8 mouse cellular contexts compared by ENCODE assay signal in the genomic region with DNA sequence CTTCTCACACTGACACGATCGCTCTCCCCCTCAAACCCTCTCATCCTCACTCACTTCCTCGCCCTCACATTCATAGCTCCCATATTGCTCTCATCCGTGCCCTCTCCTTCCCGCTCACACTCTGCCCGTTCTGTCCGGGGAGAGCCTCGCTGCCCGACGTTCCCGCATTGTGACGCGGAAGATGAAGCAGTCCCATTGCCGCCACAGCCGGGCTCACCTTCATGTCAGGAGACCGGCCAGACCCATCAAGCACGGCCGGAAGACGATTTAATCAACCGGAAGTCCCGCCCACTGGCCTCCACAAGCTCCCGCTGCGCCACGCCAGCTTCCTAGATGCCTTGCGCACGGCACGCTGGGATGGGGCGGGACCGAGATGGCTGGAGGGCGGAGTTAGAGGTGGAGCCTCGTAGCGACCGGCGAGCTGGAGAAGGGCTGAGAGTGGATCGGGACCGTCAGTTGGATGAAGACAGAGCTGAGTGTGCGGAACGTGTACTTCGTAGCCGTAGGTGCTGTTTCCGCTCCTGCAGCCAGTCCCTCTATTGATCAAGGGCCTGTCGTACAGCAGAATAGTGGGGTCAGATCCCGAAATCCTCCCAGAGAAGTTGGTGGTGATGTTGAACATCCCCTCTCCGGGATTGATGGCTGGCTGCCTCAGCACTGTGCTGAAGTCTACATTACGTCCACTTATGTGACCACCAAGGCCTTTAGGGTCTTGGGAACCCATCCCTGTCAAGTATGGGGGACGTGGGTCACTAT. TPM values are rescaled to one million over a fixed set of nuclear protein-coding genes. Genes with fewer than 3 reads are reported as not detected.
DNase-seq lines count a peak whose midpoint lies in the region; ATAC-seq and TF ChIP-seq lines count a peak whose summit lies in the region.

Gene Chid1 (minus strand): TSS at position 302 of the 756 bp plus-strand sequence.

- H3K9ac ChIP-seq in forebrain, postnatal 0 days: peak within 1 kb of the TSS; percentile 76
- peak within 1 kb of the TSS; percentile 75 for H3K9ac ChIP-seq in lung, embryonic 15.5 days

- no peak for TF ChIP-seq CTCF in G1E (IDR thresholded peaks at IDR 0.05; ENCODE audit: low read depth, low read length)
- TF ChIP-seq CTCF in forebrain, postnatal 0 days (IDR thresholded peaks at IDR 0.05; ENCODE audit: low read depth): no peak

- H3K9me3 ChIP-seq in G1E (replicated peaks): no peaks in the 10 kb centered on the region
- H3K9me3 ChIP-seq in forebrain, postnatal 0 days (ENCODE audit: low read length): no peaks in the 10 kb centered on the region
- no peaks in the 10 kb centered on the region for H3K9me3 ChIP-seq in lung, embryonic 15.5 days

- peaks cover 18% of the 10 kb centered on the region for H3K27me3 ChIP-seq in G1E (ENCODE audit: insufficient read depth, low read length)
- no peaks in the 10 kb centered on the region for H3K27me3 ChIP-seq in forebrain, postnatal 0 days (ENCODE audit: insufficient read depth, low read length)
- no peaks in the 10 kb centered on the region for H3K27me3 ChIP-seq in lung, embryonic 15.5 days

- H3K4me1 ChIP-seq in G1E (ENCODE audit: insufficient read depth, low read depth, low read length): peaks cover 34% of the 10 kb centered on the region
- peaks cover 11% of the 10 kb centered on the region; the same call in 1 of the 2 replicates for H3K4me1 ChIP-seq in forebrain, postnatal 0 days (ENCODE audit: insufficient read depth)
- H3K4me1 ChIP-seq in lung, embryonic 15.5 days: peaks cover 24% of the 10 kb centered on the region

- WGBS in forebrain, postnatal 0 days: 1% methylated on average over 46 of the region's 46 CpGs
- WGBS in lung, embryonic 15.5 days: under 1% methylated on average over 46 of the region's 46 CpGs

- peak within 1 kb of the TSS; percentile 63 for H3K4me2 ChIP-seq in forebrain, postnatal 0 days (ENCODE audit: low read depth)
- peak within 1 kb of the TSS; percentile 86 for H3K4me2 ChIP-seq in lung, embryonic 15.5 days

- H3K27ac ChIP-seq in forebrain, postnatal 0 days (ENCODE audit: low read depth, low read length): peak within 1 kb of the TSS; percentile 79
- H3K27ac ChIP-seq in lung, embryonic 15.5 days: peak within 1 kb of the TSS; percentile 62

- peak; percentile 86 for DNase-seq in G1E (ENCODE audit: low spot score)
- peak; percentile 99 for DNase-seq in cerebellum, adult 18-20 months
- peak; percentile 99 for DNase-seq in forebrain, postnatal 0 days
- peak; percentile 99 for DNase-seq in heart, postnatal 4 days
- peak; percentile 94 to 96 for DNase-seq in layer of hippocampus, adult 8-10 months (ENCODE audit: low spot score in 2 of 2)
- peak; percentile 95 for DNase-seq in ovary, adult 18-20 months (ENCODE audit: low spot score)
- DNase-seq in thymus, postnatal 0 days (ENCODE audit: low spot score): peak; percentile 97

- peak; percentile 95 for ATAC-seq in G1E (ENCODE audit: extremely low read depth, insufficient number of reproducible peaks, low FRiP score, poor library complexity, severe bottlenecking)
- peak; percentile 98 for ATAC-seq in forebrain, postnatal 0 days
- peak; percentile 97 for ATAC-seq in lung, embryonic 15.5 days (ENCODE audit: borderline replicate concordance, extremely low read depth, low FRiP score, low TSS enrichment)

- H3K4me3 ChIP-seq in G1E (ENCODE audit: low read depth, low read length): peak within 1 kb of the TSS; percentile 89
- peak within 1 kb of the TSS; percentile 70 for H3K4me3 ChIP-seq in forebrain, postnatal 0 days (ENCODE audit: low read depth, low read length)
- H3K4me3 ChIP-seq in lung, embryonic 15.5 days: peak within 1 kb of the TSS; percentile 85

- H3K36me3 ChIP-seq in G1E (replicated peaks): peaks cover 21% of the 10 kb centered on the region
- H3K36me3 ChIP-seq in forebrain, postnatal 0 days (ENCODE audit: insufficient read depth): no peaks in the 10 kb centered on the region
- no peaks in the 10 kb centered on the region for H3K36me3 ChIP-seq in lung, embryonic 15.5 days

RNA-seq across cellular contexts. Expression of gene Chid1, which starts in this region (rescaled TPM):
- total RNA-seq in G1E (2014; fragmentation: Nextera tagmentation) (15.4 and 19.4 TPM in 2 replicates), G1E (2017) (25.1 and 32.5 TPM in 2 replicates)
- polyA plus RNA-seq in G1E (2012): 14.4 and 19.2 TPM in 2 replicates
- 40.5 and 42.0 TPM in 2 replicates for total RNA-seq in forebrain, postnatal 0 days (2014; rRNA removed)
- 38.9 and 42.0 TPM in 2 replicates for polyA plus RNA-seq in forebrain, postnatal 0 days (2015; fragmentation: Nextera tagmentation; extraction: Ambion mirVana)
- total RNA-seq in heart, postnatal 4 days (2021): 10 to 100 TPM; 36.5 to 36.6 TPM
- 10 to 100 TPM; 74.8 to 80.6 (median 76.0) TPM for total RNA-seq in layer of hippocampus, adult 8-10 months (2022)
- polyA plus RNA-seq in lung, embryonic 15.5 days (2015; fragmentation: Nextera tagmentation; extraction: Ambion mirVana): 39.5 and 40.9 TPM in 2 replicates
- polyA plus RNA-seq in thymus, postnatal 0 days (2015; fragmentation: Nextera tagmentation; extraction: Ambion mirVana): 20.3 and 25.4 TPM in 2 replicates

Comparison
In these comparisons a context has a peak if more than half of its experiments do, and no peak if none do; other contexts are left out.
1. Peak in every context shown above with its lines: DNase-seq, ATAC-seq, H3K4me3 ChIP-seq and H3K27ac ChIP-seq.